Mouse (Mus musculus) layer of hippocampus, adult 18-20 months (tissue): Measurements from ENCODE around the gene Fkbp15. TPM values are rescaled to one million over a fixed set of nuclear protein-coding genes. Genes with fewer than 3 reads are reported as not detected.
A peak's percentile ranks its signal among the peaks of the same experiment; 100 is the strongest.

ENCODE experiments used
- DNase-seq, 2 experiments: peaks; one replicate each; pipeline ENCODE4 v3.0.0; 2022; ENCODE audit warnings: low spot score in 2 of 2
- total RNA-seq, 2 experiments: library from RNA; stranded (reverse); gene quantifications; 2 replicates each; pipeline ENCODE4 v1.2.3; 2021

The Fkbp15 gene
- total RNA-seq, 2 experiments from 2014 or later: 38.2 to 38.4 TPM

DNA sequence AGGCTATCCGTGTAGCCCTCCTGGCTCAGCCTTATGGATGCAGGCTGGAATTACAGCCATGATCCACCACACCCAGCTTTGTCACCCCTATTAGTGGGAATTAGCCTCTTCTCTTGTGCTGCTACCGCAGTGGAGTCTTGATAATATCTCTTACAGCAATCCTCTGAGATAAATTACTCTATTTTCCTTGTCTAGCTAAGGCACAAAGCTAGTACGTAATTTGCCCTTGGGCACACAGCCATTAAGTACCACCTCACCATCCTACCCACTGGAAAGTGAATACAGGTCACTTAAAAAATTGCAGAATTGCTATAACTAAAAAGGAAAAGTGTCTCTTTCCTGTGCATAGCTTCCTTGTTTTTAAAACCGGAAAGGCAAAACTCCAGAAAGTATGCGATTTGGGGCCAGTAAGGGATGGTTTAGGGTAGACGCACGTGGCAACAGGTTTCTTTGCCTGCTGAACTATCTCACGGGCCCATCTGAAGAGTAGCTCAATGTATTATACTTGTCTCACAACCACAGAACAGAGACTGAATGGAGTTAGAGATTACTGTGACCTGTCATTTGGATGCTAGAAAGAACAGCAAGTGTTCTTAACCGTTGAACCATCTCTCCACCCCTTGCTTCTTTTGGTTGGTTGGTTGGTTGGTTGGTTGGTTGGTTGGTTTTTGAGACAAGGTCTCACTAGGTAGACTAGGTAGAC, 12.6 kb upstream of the Fkbp15 start:
- no peak for DNase-seq

DNA sequence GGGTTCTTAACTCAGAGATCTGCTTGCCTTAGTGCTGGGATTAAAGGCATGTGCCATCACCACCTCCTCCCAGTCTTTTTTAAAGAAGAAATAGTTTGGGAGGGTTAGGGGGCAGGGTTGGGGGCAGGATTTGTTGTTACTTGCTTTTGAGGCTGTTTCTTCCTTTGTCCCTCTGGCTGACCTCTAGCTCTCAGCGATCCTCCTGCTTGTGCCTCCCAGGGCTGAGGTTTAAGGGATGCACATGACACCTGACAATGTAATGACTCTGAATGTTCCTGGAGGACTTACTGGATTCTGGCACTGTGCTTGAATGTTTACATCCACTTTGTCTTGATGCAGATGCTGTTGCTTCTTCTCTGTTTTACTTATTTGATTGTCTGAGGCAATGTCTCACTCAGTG, 12.1 kb upstream of the Fkbp15 start:
- no peak for DNase-seq

DNA sequence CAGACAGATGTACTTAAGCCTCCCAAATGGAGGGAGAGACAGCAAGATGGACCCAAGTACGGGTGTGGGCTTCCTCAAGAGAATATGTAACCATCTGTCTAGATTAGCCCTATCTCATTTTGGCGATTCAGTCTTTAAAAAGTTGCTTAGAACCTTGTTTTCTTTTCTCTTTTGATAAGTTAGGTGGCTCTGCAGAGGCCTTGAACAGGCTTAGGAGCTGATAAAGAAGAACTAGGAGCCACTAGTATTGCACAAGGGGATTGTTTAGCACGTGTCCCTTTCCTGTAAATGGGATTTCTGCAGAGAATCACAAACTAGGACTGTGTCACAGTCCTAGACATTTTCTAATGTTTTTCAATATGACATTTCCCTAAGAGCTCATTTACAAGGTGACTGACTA, 8.7 kb upstream of the Fkbp15 start:
- no peak for DNase-seq

DNA sequence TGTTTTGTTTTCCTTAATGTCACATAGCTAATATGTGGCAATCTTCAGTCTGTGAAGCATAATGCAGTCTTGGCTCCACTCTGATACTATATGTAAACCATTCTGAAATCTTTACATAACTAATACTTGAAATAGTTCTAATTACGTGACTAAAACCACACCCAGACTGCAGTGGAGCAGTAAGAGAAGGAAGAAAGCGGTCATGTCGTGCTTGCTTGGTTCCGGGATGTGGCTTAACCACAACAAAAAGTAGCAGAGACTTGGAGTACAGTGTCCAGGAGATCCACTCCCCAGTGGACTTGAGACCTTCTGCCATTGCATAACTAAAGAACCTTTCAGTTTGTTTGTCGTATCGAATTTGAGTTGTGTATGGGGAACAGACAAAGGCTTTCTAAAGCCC, 7.2 kb upstream of the Fkbp15 start:
- DNase-seq: no peak

DNA sequence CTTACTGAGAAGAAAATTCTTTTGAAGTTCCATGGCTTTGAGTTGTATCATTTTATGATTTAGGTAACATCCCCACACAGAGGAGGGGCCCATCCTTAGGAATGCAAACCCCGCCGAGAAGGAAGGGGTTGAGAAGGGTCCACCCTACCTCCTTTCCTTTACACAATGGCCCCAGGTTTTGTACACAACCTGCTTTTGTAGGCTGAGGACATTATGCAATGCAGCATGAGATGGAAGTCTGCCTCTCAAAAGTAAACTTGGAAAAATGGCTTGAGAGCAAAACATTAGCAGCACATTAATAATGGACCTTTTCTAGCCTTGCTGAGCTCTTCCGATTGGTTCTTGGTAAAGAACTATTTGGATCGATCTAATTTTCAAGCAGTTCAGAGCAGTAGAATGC, 5.9 kb upstream of the Fkbp15 start:
- no peak for DNase-seq

DNA sequence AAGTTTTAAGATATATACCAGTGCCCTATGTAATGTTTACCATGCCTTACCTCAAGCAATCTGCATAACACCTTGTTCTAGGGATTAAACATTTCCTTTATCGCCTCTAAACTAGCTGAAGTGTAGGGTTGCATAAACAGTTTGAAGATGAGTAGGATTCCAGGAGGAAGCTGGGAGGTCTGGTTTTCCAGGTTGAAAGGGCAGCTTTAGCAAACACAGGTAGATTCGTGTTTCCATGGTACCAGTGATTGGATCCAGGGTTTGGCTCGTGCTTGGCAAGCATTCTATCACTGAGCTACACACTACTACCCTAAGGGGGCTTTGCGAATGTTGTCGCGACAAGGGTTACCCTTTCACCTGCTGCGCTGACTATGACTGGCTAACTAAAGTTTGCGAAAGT, 4.0 kb upstream of the Fkbp15 start:
- DNase-seq: no peak

DNA sequence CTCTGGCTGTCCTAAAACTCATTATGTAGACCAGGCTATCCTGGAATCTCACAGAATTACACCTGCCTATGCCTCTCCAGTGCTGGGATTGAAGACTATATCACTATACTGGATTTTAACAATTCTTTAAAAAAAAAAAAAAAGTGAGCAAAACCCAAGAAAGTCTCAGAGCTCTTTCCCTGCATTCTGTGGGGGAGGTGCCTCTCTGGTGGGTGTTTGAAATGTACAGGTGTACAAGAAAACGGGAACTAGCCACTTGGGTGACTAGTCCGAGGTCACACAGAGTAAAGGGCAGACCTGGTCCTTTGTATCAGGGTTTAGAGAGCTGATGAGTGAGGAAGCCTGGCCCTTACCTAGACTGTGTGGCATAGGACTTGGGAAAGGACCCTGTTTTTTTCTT, 2.1 kb upstream of the Fkbp15 start:
- no peak for DNase-seq

DNA sequence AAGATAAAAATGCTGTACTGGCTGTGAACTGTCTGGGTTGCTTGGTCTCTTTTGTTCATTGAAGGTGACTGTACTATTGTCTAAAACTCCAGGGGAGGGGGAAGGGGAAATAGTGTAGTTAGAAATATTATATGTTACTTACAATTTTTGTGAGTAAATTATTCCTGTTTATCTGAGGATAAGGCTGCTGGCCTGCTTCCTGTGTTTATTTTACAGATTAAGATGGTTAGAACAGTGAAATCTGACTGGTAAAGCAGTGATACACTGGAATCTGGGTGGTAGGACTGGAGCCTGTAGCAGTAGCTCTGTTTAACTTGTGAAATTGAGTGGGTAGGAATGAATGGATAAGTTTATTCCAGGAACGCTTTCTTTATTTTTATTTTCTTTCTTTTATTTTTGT, 1.6 kb upstream of the Fkbp15 start:
- no peak for DNase-seq

DNA sequence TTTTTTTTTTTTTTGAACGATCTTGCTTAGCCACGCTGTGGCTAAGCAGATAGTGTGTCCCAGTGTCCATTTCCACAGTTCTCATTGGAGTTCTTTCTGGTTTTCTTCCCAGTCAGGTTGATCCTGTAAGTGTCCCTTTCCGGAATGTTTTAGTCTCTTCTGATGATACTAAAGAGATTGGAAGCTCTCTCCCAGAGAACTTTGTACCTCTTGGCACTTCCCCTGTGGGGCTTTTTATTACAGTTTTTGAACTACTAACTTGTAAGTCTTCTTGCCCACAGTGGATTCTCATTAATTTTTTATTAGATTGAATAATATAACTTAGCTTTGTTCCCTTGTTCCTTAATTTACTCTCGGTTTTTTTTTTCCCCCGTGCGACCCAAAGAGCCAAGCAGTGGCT, 1.2 kb upstream of the Fkbp15 start:
- no peak for DNase-seq

DNA sequence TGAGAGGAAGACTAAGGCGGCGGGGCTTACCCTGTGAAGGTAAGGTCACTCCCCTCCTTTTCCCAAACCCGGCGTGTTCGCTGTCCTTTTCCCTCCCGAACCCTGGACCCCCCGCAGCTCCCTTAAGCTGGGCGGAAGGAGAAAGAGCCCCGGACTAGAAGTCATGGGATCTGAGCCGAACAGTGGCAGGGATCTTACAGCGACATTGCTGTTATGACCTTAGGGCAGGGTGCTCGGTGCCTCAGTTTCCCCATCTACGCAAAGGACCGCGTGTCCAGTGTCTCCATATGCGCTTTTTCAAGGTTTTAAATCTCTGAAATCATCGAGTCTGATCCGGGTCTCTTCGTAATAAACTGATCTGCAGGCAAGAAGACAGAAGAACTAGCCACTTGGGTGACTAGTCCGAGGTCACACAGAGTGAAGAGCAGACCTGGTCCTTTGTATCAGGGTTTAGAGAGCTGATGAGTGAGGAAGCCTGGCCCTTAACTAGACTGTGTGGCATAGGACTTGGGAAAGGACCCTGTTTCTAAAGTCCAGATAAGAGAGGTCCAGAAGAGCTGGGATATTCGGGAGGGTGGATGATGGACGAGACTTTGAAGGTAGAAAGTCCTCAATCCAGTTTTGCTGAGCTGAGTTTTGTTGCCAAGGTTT, 582 bp upstream of the Fkbp15 start:
- DNase-seq: no peak

DNA sequence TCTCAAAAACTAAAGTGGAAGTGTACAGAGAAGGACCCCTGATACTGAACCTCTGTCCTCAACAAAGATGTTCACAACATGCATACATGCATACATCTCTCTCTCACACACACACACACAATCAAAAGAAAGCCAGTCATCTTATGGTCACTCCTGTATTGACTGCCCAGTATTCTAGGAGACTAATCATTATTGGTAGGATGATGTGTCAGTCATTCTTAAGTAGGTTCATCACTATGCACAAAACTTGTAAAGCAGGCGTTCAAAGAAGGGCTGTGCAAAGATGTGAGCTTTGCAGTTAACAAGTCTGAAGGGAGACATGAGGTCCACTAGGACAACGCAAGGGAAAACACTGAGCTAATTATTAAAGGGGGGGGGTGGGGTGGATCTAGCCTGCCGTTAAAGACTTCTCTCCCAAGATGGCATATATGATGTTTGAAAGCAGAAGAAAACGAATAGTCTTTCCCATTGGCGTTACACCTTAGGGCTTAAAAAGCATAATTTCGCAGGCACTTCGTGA, 1.0 kb downstream of the Fkbp15 start:
- no peak for DNase-seq

DNA sequence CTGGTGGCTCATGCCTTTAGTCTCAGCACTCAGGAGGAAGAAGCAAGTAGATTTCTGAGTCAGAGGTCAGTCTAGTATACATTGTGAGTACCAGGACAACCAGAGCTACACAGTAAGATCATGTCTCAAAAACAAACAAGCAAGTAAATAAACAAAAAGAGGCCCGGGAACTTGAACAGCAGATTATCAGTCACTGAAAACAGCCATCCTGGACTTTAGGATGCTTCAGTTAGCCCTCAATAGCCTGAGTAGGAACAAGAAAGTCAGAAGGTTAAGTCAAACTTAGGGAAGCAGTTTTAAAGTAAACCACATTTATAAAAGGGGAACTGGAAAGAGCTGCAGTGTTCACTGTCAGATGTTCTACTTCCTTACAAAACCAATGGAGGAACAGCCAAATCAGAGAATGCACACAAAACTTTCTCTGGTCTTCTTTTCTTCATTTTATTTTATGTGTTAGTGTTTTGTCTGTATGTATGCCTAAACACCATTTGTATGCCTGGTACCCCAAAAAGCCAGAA, 2.7 kb downstream of the Fkbp15 start:
- no peak for DNase-seq

DNA sequence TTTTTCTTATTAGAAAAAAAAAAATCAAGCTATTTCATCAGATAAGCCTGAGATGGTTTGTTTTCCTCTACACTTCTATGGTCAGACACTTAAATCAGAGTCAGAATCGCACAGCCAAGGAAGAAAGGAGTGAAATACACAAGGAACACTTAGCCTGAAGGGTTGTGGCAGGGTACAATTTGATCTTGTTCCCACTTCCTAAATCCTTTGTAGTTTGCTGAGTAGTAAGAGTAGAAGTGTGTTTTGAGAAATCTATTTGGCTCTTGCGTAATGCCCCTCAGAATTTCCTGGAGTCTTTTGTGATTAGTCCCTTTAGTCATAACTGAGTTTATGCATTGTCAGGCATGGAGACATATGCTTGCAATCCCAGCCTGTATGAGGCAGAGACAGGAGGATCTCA, 11.0 kb downstream of the Fkbp15 start:
- DNase-seq: no peak

DNA sequence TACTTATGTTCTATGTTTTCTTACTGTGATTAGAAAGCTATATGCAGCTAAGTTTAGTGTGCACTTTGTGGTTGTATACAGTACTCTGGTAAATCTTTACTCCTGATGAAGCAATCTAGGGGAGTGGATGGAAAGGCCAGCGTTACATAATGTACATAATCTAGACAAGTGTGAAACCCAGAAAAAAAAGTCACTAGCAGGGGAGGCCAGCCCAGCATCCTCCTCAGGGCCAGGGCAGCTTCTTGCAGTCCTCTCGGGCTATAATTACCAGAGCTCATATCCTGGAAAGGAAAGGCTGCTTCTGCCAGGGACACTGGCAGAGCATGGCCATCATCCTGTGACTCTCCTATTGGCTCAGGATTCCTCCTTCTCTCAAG, 12.0 kb downstream of the Fkbp15 start:
- DNase-seq: no peak

DNA sequence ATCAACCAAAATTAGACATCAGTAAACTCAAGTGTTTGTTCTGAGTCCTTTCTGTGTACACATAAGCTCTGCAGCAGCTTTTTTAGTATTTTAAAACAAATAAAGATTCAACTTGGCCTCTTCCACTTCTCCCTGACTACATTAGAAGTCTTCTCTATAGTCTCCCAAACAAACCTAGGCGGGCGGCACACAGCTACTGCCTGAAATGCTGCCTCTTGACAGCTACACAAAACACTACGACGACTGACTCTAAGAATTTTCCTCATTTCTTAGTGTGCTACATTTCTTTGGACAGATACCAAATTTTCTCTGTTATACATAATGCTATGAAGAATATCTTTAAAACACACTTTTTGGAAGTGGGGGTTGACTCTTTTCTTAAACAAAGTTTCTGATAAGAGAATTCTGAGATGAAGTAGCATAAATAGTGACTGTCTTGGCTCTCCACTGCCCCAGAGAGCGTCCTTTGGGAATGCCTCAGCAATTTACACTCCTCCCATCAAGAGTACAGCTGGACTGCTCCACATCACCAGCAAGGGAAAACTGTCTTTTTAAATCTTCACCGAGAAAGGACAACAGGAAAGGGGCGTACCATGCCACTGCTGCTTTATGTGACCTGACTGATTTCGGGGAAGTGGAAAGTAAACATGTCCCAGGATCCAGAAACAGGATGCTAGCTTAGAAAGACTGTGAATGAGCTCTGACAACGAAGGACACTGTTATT, 12.6 kb downstream of the Fkbp15 start:
- no peak for DNase-seq

DNA sequence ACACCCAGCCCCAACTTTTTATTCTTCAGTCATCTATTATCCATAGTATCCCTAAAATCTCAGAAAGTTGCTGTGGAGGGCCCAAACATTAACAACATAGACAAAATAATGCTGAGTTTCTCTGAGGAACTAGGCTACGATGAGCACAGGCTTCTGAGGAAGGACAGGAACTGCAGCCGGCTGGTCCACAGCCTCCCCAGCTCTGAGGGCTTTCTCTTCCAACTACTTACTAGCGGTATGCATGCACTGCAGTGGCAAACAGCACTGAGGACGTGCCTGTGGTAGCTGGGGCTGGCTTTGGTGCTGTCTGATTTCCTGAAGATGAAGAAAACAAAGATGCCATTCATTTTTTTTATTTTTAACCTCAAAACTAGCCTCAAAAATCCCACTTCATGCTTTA, 14.5 kb downstream of the Fkbp15 start:
- DNase-seq: no peak

DNA sequence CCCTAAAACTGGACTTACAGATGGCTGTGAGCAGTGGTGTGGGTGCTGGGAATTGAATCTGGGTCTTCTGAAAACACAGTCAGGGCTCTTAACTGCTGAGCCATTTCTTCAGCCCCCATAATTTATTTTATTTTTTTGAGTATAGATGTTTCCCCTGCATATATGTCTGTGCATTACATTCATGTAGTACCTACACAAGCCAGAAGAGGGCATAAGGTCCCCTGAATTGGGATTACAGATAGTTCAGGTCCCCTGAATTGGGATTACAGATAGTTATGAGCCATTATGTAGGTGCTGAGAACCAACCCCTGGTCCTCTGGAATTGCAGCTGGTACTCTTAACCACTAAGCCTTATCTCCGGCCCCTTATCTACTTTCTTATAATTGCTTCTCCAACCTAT, 16.3 kb downstream of the Fkbp15 start:
- peak in 1 of 2 experiments; percentile 19 for DNase-seq

DNA sequence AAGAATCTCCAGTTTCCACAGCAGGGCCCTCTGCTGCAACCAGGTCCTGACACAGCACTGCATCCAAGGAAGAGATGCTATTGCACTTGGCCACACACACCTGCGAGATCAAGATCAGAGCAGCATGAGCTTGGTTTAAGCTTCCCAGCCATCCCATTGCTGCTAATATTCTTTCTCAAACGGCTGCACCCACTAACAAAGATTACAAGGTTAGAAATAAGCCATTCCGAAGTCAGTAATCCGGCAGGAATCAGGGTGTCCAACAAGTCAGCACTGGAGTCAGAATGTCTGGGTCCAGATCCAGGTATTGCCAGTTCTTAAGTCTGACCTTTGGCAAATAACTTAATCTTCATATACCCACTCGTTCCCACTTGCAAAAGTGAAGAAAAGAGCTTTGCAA, 21.8 kb downstream of the Fkbp15 start:
- DNase-seq: no peak

DNA sequence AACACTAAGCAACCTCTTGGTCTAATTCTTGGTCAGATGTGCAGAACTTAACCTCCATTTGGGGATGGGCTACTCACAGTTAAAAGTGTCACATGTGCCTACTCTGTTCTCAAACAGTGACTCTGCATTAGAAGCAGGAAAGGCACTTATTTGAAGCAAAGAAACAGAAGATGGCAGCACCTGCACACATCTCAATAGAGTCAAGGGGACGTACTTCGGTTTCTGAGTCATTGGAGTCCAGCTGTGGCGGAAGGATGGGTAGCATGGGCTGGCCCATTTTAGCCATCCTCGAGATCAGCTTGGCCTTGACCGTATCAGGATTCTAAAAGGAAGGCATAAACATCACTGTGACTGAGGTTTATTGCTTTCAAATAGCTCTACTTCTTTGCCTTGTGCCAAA, 28.4 kb downstream of the Fkbp15 start:
- no peak for DNase-seq

DNA sequence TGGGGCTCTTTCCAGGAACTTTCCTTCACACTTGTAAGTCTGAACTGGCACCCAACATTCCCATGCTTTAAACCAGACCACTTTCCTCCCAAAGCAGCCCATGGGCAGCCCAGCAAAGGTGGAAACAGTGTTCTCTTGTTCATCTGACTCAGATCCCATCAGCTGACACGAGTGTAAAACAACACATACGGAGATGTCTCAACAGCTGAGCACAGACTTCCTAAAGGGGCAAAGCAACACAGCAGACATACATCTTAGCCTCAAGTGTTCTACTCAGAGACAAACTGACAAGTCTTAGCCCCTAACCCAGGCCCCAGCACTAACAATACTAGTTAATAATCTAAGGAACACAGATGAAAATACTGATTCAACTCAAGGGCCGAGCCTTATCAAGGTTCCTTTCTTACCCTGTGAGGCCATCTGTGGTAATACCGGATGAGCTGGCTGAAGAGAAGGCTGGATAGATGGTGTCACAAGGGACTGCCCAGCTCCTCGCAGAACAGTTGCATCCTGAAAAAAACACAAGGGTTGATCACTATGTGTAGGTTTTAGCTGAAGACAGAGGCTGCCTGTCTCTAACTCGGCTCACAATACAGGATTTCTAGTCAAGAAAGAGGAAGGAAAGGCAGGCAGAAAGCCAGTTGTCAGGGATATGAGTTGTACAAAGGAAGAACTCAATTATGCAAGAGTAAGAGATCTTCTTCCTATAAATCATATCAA, 31.2 kb downstream of the Fkbp15 start:
- no peak for DNase-seq

DNA sequence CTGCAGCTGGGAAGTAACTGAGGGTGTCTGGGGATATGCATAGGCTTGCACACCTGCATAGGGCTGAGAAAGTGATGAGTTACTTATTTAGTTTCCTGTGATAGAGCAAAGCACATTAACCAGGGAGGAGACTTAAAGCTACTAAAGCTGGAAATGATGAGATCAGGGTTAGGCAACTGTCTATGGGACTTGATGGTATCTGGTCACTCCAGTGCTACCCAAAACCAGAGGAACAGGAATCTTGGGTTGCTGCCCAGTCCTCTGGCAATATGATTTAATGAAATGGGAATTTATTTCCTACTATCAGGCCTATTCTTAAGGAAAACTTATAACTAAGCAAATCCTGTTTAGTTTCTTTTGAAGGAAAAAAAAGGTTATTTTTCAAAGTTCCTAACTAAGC, 34.2 kb downstream of the Fkbp15 start:
- no peak for DNase-seq

DNA sequence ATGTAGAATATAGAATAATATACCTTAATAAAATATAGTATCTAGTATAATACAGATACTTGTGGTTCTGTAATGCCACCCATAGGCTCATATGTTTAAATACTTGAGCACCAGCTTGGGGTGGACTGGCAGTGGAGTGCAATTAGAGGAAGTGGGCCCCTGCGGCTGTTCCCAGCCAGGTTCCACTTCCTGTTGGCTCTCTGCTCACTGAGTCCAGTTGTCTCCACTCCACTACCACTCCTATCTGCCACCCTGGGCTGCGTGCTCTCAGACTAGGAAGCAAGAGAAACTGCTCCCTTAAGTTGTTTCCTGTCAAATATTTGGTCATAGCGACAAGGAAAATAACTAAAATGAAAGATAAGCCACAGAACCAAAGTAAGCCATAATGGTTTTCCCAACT, 37.7 kb downstream of the Fkbp15 start:
- DNase-seq: no peak
